Mouse (Mus musculus): Measurements from ENCODE around the gene Ccdc42. TPM values are rescaled to one million over a fixed set of nuclear protein-coding genes. Genes with fewer than 3 reads are reported as not detected.

Ccdc42 gene
- not detected for total RNA-seq (2022)

- no peak for DNase-seq
Measured at GRCm38 (mm10) chr11:68586721-68587120, at the start of gene Ccdc42. TSS of gene Ccdc42 (plus strand) at chr11:68587021.

DNA sequence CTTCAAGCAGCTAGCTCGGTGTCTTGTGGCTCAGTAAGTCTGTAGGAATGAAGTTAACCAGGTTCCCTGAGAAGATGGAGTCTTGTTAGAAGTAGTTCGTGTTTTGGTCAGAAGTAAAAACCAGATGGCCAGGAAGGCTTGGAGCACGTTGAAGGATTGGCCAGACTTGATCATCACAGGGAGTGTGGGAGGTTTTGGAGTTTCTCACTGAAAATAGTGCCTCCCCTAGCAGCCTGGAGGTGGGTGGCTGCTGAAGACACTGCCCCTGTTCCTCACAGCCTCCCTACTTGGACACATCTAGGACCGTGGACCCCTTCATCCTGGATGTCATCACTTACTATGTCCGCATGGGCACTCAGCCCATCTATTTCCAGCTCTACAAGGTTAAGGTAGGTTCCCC, 47.2 kb upstream of the Ccdc42 start:
- no peak for DNase-seq

DNA sequence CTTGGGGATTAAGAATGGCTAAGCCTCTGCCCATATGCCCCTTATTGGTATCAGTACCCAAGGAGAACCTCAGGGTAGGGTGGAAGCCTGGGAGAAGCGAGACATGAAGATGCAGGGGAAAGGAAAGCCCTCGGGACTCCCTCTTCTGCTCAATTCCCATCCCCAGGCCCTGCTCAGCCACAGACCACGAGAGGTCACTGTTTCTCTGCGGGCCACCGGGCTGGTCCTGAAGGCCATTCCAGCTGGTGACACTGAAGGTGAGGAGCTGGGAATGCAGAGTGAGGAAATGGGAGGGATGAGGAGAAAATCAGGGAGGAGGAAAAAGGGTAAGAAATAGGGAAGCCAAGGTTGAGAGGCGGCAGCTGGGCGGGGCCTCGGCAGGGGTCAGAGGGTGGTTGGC, 42.3 kb upstream of the Ccdc42 start:
- DNase-seq = no peak

GRCm38 (mm10) chr11:68545172-68545571, 41.6 kb upstream of the Ccdc42 start:
- DNase-seq = no peak

GRCm38 (mm10) chr11:68545682-68546222, 41.1 kb upstream of the Ccdc42 start:
- DNase-seq = no peak

- DNase-seq = no peak
Measured at GRCm38 (mm10) chr11:68547484-68547883, 39.3 kb upstream of the Ccdc42 start.

DNA sequence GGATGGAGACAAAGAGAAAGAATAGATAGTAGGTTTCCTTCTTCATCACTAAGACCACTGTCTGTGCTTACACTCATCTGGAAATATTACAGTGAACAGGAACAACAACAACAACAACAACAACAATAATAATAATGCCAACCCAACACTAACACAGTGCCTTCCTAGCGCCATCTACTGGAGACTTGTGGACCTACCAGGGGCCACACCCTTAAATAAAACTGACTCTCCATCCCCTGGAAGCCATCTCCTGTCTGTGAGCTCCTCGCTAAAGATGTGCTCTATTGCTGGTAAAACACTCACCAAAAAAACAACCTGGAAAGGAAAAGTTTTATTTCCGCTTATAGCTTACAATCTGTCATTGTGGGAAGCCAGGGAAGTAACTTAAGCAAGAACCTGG, 37.2 kb upstream of the Ccdc42 start:
- DNase-seq = no peak

GRCm38 (mm10) chr11:68550358-68550757, 36.5 kb upstream of the Ccdc42 start:
- no peak for DNase-seq

- DNase-seq = no peak
Measured at GRCm38 (mm10) chr11:68553981-68554471, 32.8 kb upstream of the Ccdc42 start.

GRCm38 (mm10) chr11:68555918-68556584, 30.8 kb upstream of the Ccdc42 start, which contains the start of gene Mfsd6l:
TSS of gene Mfsd6l (plus strand) at chr11:68556186.
- DNase-seq = no peak

DNA sequence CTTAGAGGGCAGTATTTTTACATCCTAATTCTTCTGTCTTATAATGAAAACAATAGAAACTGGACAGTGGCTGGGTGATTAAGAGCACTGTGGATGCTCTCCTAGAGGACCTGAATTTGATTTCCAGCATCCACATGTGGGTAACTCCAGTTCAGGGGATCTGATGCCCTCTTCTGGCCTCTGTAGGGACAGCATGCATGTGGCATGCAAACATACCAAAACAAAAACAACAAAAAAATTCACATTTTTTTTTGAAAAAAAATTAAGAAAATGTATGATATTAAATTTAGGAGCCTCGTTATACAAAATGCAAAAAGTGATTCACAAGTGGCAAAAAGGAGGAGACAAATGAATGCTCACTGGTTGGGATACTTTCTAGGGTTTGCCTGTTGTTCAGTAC, 27.3 kb upstream of the Ccdc42 start:
- no peak for DNase-seq

- no peak for DNase-seq
Measured at GRCm38 (mm10) chr11:68561957-68562950, 24.6 kb upstream of the Ccdc42 start.

GRCm38 (mm10) chr11:68564356-68565031, 22.3 kb upstream of the Ccdc42 start:
- no peak for DNase-seq

- no peak for DNase-seq
Measured at GRCm38 (mm10) chr11:68565032-68565429, 21.8 kb upstream of the Ccdc42 start.

DNA sequence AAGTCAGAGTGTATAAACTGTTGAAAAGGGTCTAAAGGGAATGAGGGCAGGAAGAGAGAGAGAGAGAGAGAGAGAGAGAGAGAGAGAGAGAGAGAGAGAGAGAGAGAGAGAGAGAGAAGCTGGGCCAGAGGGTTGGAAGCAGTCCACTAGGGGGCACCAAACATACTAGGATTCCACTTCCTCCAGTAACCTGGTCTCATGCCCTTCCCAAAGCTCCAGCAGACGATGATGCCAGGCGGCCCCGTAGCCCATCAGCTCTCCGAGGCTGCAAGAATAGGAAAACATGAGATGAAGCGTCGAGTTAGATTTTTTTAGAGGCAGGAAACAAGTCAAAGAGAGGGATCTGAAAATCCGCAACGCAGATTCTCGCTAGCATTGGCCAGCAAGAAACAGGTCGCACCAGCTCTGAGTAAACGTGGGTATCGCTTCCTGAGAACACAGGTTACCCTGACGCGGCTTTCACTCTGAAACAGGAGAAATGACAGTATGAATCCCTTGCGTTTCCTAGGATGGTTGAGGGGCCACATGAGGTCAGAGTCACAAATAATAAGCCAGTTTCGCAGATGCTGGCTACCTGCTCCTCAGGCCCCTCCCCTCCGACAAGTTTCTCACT, 20.3 kb upstream of the Ccdc42 start:
- DNase-seq = no peak

DNA sequence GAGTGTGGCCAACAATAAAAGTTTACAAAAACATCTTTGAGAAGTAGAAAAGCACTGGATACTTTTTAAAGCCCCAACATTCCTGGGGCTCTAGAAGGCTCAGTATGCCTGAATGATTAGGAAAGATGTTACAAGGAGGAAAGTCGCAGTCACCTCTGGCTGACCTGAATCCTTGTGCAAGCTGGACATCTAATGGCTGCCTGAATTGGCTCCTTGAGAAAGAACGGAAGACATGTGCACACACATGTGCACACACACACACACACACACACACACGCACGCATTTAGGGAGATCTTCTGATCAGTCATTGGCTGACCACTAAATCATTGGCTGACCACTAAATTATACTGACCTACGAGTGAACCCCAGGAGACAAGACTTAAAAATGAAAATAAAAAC, 16.0 kb upstream of the Ccdc42 start:
- no peak for DNase-seq

DNA sequence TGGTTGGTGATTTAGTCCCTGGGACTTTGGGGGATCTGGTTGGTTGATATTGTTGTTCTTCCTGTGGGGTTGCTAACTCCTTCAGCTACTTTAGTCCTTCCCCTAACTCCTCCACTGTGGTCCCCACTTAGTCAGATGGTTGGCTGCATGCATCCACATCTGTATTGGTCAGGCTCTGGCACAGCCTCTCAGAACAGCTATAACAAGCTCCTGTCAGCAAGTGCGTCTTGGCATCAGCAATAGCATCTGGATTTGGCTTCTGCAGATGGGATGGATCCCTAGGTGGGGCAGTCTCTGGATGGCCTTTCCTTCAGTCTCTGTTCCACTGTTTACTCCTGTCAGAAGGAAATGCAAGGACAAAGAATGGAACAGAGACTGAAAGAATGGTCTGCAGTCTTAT, 9.7 kb upstream of the Ccdc42 start:
- no peak for DNase-seq

DNA sequence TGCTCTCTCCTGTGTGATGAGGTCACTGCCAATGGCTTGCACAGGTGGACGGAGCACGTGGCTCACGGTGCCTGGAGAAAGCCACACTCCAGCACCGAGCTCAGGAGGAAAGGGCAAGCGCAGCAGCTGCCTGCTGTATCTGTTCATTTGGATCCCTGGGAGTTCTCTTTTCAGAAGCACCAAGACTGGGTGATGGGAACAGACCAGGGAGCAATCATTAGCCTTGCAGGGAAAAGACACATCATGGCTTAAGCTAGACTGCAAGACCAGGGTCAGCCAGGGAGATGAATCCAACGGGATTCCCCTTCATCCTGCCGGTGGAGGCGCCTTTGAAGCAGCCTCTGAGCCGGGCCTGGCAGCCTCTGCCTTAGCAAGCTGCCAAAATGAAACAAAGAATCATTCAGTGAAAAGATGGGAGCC, 7.3 kb upstream of the Ccdc42 start:
- DNase-seq = no peak

GRCm38 (mm10) chr11:68580566-68580965, 6.3 kb upstream of the Ccdc42 start:
- no peak for DNase-seq

- no peak for DNase-seq
Measured at GRCm38 (mm10) chr11:68583225-68583624, 3.6 kb upstream of the Ccdc42 start.

GRCm38 (mm10) chr11:68583906-68584480, 2.8 kb upstream of the Ccdc42 start:
- DNase-seq = no peak

DNA sequence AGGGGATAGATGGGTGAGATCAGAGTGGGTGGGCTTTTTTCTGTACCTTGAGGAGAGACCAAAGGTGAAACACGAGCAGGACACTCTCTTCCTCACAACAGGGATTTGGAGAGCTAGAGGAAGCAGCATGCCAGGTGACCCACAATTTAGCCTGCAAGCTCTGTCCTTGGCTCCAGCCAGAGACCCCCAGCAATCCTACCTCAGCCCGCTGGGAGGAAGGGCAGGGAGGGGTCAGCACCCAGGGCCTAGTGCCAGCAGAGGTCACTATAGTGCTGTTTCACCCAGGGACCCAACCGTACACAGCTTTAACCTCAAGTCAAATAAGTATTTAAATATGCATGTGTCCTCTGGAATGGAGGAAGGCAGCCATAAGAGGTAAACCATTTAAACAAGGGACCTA, 931 bp upstream of the Ccdc42 start:
- DNase-seq = no peak
